9 mouse cellular contexts compared by ENCODE assay signal in the genomic region with DNA sequence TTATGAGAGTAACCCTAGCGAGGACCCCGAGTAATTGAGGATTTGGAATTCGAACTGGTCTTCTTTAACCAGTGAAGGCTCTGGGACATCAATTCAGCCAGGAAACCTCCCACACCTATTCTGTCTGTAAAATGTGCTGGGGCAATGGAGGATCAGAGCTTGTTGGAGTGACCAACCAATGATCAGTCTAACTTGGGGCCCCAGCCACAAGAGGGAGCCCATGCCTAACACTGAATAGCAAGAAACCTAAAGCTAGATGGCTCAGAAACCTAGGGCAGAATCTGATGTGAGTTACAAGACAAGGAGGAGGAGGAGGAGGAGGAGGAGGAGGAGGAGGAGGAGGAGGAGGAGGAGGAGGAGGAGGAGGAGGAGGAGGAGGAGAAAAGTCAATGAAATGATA.
A peak's percentile ranks its signal among the peaks of the same experiment; 100 is the strongest.
DNase-seq lines count a peak whose midpoint lies in the region; ATAC-seq and TF ChIP-seq lines count a peak whose summit lies in the region.
"Had no signal": no experiment of that assay in that cellular context is flagged by ENCODE, and none has a peak within 500 bp of the region (broad histone marks: within the 10 kb centered on the region; RNA-seq: fewer than 3 reads in every experiment).

No protein-coding gene starts in this region.

- no peak overlapping the region for H3K27ac ChIP-seq in lung, embryonic 14.5 days (ENCODE audit: low read depth)
- H3K27ac ChIP-seq in kidney, embryonic 15.5 days: no peak overlapping the region
- no peak overlapping the region for H3K27ac ChIP-seq in limb, embryonic 11.5 days (replicated peaks; ENCODE audit: low read depth, low read length)
- H3K27ac ChIP-seq in stomach, postnatal 0 days (replicated peaks): no peak overlapping the region
- H3K27ac ChIP-seq: embryonic facial prominence, embryonic 15.5 days had no signal

- no peak overlapping the region for H3K4me3 ChIP-seq in lung, embryonic 14.5 days (ENCODE audit: low read depth, low read length)
- no peak overlapping the region for H3K4me3 ChIP-seq in kidney, embryonic 15.5 days (replicated peaks)
- no peak overlapping the region for H3K4me3 ChIP-seq in limb, embryonic 11.5 days (ENCODE audit: low read depth, low read length)
- no peak overlapping the region for H3K4me3 ChIP-seq in stomach, postnatal 0 days (ENCODE audit: low read depth, low read length)
- H3K4me3 ChIP-seq: embryonic facial prominence, embryonic 15.5 days had no signal

- peak; percentile 73 for DNase-seq in lung, embryonic 14.5 days
- DNase-seq in lung, adult 18-20 months: no peak
- peak; percentile 24 for DNase-seq in adrenal gland, postnatal 25 days
- peak; percentile 20 for DNase-seq in embryo, embryonic 11.5 days (ENCODE audit: low read depth, low spot score)
- peak; percentile 50 for DNase-seq in limb, embryonic 11.5 days (ENCODE audit: low spot score)
- DNase-seq in stomach, postnatal 0 days (ENCODE audit: low spot score): peak; percentile 57

- no peaks in the 10 kb centered on the region for H3K4me1 ChIP-seq in lung, embryonic 14.5 days (ENCODE audit: insufficient read depth)
- no peaks in the 10 kb centered on the region for H3K4me1 ChIP-seq in kidney, embryonic 15.5 days
- H3K4me1 ChIP-seq in limb, embryonic 11.5 days (ENCODE audit: control insufficient read depth, insufficient read depth, low read length): no peaks in the 10 kb centered on the region
- H3K4me1 ChIP-seq in stomach, postnatal 0 days (replicated peaks; ENCODE audit: control insufficient read depth, insufficient read depth): no peaks in the 10 kb centered on the region
- H3K4me1 ChIP-seq: embryonic facial prominence, embryonic 15.5 days had no signal

- no peak overlapping the region for H3K9ac ChIP-seq in lung, embryonic 14.5 days
- H3K9ac ChIP-seq in kidney, embryonic 15.5 days: no peak overlapping the region
- H3K9ac ChIP-seq in limb, embryonic 11.5 days (ENCODE audit: low read length): no peak overlapping the region
- no peak overlapping the region for H3K9ac ChIP-seq in stomach, postnatal 0 days (ENCODE audit: low read length)
- H3K9ac ChIP-seq: embryonic facial prominence, embryonic 15.5 days had no signal

- no peaks in the 10 kb centered on the region for H3K27me3 ChIP-seq in lung, embryonic 14.5 days (ENCODE audit: insufficient read depth, low read length)
- H3K27me3 ChIP-seq in kidney, embryonic 15.5 days: no peaks in the 10 kb centered on the region
- no peaks in the 10 kb centered on the region for H3K27me3 ChIP-seq in limb, embryonic 11.5 days (ENCODE audit: control insufficient read depth, insufficient read depth, low read length)
- no peaks in the 10 kb centered on the region for H3K27me3 ChIP-seq in stomach, postnatal 0 days (ENCODE audit: control insufficient read depth, insufficient read depth, low read length)
- H3K27me3 ChIP-seq: embryonic facial prominence, embryonic 15.5 days had no signal

- 46% methylated on average over 3 of the region's 3 CpGs for WGBS in lung, embryonic 14.5 days
- 24% methylated on average over 3 of the region's 3 CpGs for WGBS in kidney, embryonic 15.5 days
- WGBS in limb, embryonic 11.5 days: 65% methylated on average over 3 of the region's 3 CpGs
- WGBS in stomach, postnatal 0 days: 55% methylated on average over 3 of the region's 3 CpGs

- no peak for TF ChIP-seq EP300 in stomach, postnatal 0 days (optimal IDR thresholded peaks at IDR 0.05)

- H3K36me3 ChIP-seq in lung, embryonic 14.5 days (ENCODE audit: insufficient read depth): no peaks in the 10 kb centered on the region
- H3K36me3 ChIP-seq in kidney, embryonic 15.5 days: no peaks in the 10 kb centered on the region
- H3K36me3 ChIP-seq in limb, embryonic 11.5 days (ENCODE audit: control insufficient read depth, insufficient read depth, low read length): no peaks in the 10 kb centered on the region
- no peaks in the 10 kb centered on the region for H3K36me3 ChIP-seq in stomach, postnatal 0 days (ENCODE audit: control insufficient read depth, insufficient read depth, low read length)
- H3K36me3 ChIP-seq: embryonic facial prominence, embryonic 15.5 days had no signal

- peak; percentile 53 for TF ChIP-seq CTCF in lung, embryonic 14.5 days (IDR thresholded peaks at IDR 0.05; ENCODE audit: low read depth)
- TF ChIP-seq CTCF in stomach, postnatal 0 days (IDR thresholded peaks at IDR 0.05; ENCODE audit: low read depth): peak; percentile 72

- no peaks in the 10 kb centered on the region for H3K9me3 ChIP-seq in lung, embryonic 14.5 days (ENCODE audit: low read depth, low read length)
- no peaks in the 10 kb centered on the region for H3K9me3 ChIP-seq in kidney, embryonic 15.5 days (replicated peaks)
- no peaks in the 10 kb centered on the region for H3K9me3 ChIP-seq in limb, embryonic 11.5 days (ENCODE audit: control insufficient read depth, low read length)
- no peaks in the 10 kb centered on the region for H3K9me3 ChIP-seq in stomach, postnatal 0 days (ENCODE audit: control insufficient read depth, low read length)
- H3K9me3 ChIP-seq: embryonic facial prominence, embryonic 15.5 days had no signal

- no peak overlapping the region for H3K4me2 ChIP-seq in lung, embryonic 14.5 days
- no peak overlapping the region for H3K4me2 ChIP-seq in kidney, embryonic 15.5 days
- H3K4me2 ChIP-seq in limb, embryonic 11.5 days (ENCODE audit: low read depth, severe bottlenecking): no peak overlapping the region
- H3K4me2 ChIP-seq in stomach, postnatal 0 days (replicated peaks; ENCODE audit: low read depth): no peak overlapping the region
- H3K4me2 ChIP-seq: embryonic facial prominence, embryonic 15.5 days had no signal

- ATAC-seq in lung, embryonic 14.5 days (ENCODE audit: insufficient read depth): no peak
- ATAC-seq in kidney, embryonic 15.5 days (replicated peaks; ENCODE audit: low FRiP score): peak; percentile 74; the same call in 1 of the 2 replicates
- ATAC-seq in limb, embryonic 11.5 days (ENCODE audit: insufficient number of reproducible peaks, low FRiP score, low TSS enrichment, low read depth): no peak; the same call in 1 of the 2 replicates
- no peak for ATAC-seq in stomach, postnatal 0 days (ENCODE audit: low FRiP score, low TSS enrichment)
- ATAC-seq in erythroblast, adult 5-6 weeks (replicated peaks; ENCODE audit: low FRiP score, poor library complexity, severe bottlenecking): no peak

Comparison
In these comparisons a context has a peak if more than half of its experiments do, and no peak if none do; other contexts are left out.
1. DNase-seq: peak in lung, embryonic 14.5 days (single experiment), adrenal gland, postnatal 25 days (single experiment), embryo, embryonic 11.5 days (single experiment), limb, embryonic 11.5 days (single experiment) and stomach, postnatal 0 days (single experiment); none in lung, adult 18-20 months (0 of 2).